Mouse (Mus musculus) liver, embryonic 14.5 days (tissue): Measurements from ENCODE around the gene Gm20767.
"Not testable (repeated sequence)": the region's sequence is repeated elsewhere in the genome, so short reads cannot be mapped to it uniquely, and the experiment has no call there.

Experiments used
- CTCF ChIP-seq: IDR thresholded peaks from 2 replicates; pipeline ENCODE4 v1.5.1; 2016; ENCODE audit warnings: antibody characterized with exemption, low read depth, control low read depth
- EP300 ChIP-seq: IDR thresholded peaks from 2 replicates; pipeline ENCODE4 v1.6.1; 2016; ENCODE audit warnings: antibody characterized with exemption, low read depth

DNA sequence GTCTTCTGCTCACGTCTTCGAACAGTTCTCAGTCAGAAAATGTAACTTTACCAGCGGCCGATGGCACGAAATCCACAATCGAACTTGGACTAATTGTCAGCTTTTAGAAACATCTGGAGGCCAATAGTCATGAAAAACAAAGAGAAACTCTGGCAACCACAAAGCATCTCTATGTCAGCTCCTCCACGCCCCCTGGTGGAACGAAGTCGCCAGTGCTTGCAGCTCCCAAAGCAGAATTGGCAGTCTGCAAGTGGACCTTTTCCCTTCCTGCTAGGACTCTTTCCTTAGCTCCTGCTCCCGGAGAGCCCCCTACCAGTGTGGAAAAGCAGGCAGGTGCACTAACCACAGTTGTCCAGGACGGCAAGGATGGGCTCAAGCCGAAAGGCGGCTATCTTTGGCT, 47.1 kb upstream of the Gm20767 start:
- not testable (repeated sequence) for TF ChIP-seq CTCF, EP300
